Mouse (Mus musculus) retina, postnatal 7 days (tissue): ENCODE measurements at regions not wholly inside any gene's neighbourhood (a gene's known extent, or its start where the extent isn't known, plus 50 kb on each side); places are given as distances from the start of the nearest gene placed in this dataset.

ENCODE experiments used
- DNase-seq: peaks from one replicate; pipeline ENCODE4 v3.0.0-alpha.2; 2012; ENCODE audit warnings: low read depth, low spot score

DNA sequence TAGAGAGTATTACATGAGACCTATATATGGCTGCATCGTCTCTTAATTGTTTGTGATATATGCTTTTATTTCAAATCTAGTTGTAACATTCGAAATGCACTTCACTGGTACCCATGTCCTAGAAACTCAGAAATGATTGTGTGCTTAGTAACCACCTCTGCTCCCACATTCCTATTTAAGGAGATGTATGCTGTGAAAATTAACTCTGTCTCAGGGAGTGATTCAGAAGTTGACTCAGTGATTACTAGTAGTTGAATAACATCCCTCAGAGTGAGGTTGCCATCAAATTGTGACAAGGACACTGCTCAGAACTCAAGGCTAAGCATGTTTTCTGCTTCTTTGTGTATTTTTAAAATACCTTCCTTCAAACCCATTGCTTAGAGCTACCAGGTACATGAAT lies 661.9 kb downstream of the Utrn start:
- DNase-seq: no peak

- no peak for DNase-seq
Measured at GRCm38 (mm10) chr10:12210181-12210580, 659.0 kb downstream of the Utrn start.

DNA sequence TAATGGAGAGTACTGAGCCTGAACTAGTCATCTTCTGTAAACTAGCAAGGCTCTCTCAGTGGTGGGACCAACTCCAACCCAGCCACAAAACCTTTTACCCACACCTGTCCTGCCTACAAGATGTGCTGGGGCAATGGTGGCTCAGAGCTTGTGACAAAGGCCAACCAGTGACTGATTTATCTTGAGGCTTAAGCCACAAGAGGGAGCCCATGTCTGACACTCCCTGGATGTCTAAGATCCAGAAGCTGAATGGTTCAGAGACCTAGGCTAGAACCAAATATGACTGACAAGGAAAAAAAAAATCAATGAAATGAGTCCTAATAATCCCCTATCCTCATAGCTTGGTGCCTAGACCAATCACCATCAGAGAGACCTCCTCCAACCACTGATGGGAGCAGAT lies 650.3 kb downstream of the Utrn start:
- no peak for DNase-seq

DNA sequence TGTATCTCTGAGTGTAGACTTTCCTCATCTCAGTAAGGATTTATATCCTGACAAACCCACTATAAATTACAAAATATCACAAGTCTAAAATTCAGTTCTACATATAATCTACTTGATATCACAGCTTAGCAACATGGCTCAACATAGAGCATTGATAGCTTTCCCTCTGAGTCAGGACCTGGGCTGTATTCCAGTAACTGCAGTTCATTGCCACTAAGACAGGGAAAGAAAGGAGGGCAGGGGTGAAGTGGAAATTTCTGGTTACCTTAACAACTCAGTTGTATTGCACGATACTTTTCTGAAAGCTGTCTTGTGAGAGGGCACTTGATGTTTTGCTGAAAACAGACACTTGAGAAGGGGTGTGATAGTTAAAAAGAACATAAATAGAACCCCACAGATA lies 635.0 kb downstream of the Utrn start:
- DNase-seq: no peak

GRCm38 (mm10) chr10:12248853-12249252 lies 620.3 kb downstream of the Utrn start:
- no peak for DNase-seq

GRCm38 (mm10) chr10:12253274-12253673 lies 615.9 kb downstream of the Utrn start:
- no peak for DNase-seq

DNA sequence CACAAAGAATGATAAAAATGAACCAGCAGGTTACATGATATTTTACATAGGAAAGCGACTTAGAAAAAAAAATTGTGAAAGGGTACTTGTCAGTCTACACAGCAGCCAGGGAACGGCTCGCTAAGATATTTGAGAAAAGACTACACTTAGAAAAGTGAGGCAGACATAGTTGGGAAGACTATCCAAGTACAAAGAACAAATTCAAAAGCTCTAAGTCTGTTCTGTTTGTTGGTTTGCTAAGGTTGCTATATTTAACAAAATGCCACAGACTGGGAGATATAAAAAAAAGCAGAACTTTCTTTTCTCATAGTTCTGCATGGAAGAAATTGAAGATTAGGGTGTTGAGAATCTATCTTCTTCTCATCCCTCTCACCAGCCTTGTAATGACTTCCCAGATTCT lies 583.5 kb downstream of the Utrn start:
- no peak for DNase-seq

DNA sequence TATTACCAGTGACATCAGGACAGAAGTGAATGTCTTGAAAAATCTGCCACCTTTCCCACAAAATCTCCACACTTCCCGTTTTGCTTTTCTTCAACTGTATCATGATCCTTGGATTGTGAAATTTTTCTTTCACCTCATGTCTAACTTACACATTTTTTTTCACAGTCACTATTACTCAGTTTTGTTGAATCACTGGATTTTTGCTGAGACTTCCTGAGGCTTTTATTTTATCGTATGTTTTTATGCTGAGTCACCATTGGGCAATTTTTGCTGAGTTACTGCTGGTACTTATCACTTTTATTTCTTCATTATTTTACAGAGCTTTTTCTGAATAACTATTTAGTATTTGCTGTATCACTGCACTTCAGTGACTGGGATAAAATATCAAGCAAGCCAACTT lies 570.3 kb downstream of the Utrn start:
- DNase-seq: no peak

DNA sequence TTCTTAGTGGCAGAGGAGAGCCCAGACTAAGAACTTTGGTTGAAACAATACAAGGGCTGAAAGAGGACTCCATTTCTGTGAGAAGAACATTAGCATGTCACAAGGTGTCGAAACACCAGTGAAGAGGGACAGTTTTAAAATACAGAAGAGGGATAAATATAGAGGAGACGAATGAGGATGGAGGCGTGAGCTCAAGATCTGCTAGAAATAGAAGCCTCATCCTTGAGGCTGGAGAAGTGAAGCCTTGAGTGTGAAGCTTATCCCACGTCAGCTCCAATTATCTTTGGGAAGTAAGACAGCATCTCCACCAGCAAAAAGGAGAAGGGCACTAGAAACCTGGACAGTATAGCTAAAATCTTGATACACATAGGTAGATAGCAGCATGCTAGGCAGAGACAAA lies 566.8 kb downstream of the Utrn start:
- DNase-seq: no peak

DNA sequence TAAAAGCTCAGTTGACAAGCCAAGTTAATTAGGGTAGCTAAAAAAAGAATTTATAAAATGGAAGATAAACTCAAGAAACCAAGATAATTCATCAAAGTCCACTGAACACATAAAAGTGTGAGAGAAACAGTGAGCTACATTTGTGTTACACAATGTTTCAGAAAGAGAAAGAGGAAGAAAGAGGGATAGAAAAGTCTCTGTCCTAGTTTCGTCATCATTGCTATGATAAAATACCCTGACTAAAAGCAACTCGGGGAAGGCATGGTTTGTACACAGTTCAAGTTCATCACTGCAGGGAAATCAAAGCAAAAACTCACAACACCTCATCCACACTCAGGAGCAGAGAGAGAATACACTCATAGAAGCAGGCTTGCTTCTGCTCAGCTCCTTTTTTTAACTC lies 548.9 kb downstream of the Utrn start:
- DNase-seq: no peak
